Mouse (Mus musculus) heart, postnatal 36 days (tissue): Measurements from ENCODE around the gene Ift46. TPM values are rescaled to one million over a fixed set of nuclear protein-coding genes. Genes with fewer than 3 reads are reported as not detected.

ENCODE experiments used
- DNase-seq, 2 experiments: peaks; one replicate each; pipeline ENCODE4 v3.0.0; 2021 to 2022
- intact Hi-C: fragments of 180-260 bp; cut with DNase I; formaldehyde crosslinking; loops from one replicate; pipeline ENCODE4 v1.15.1; 2025
- total RNA-seq, 2 experiments: library from RNA; stranded (reverse); gene quantifications; 2 replicates each; pipeline ENCODE4 v1.2.3; 2021

The Ift46 gene
- total RNA-seq, 2 experiments from 2014 or later: 27.2 to 41.2 TPM

DNA sequence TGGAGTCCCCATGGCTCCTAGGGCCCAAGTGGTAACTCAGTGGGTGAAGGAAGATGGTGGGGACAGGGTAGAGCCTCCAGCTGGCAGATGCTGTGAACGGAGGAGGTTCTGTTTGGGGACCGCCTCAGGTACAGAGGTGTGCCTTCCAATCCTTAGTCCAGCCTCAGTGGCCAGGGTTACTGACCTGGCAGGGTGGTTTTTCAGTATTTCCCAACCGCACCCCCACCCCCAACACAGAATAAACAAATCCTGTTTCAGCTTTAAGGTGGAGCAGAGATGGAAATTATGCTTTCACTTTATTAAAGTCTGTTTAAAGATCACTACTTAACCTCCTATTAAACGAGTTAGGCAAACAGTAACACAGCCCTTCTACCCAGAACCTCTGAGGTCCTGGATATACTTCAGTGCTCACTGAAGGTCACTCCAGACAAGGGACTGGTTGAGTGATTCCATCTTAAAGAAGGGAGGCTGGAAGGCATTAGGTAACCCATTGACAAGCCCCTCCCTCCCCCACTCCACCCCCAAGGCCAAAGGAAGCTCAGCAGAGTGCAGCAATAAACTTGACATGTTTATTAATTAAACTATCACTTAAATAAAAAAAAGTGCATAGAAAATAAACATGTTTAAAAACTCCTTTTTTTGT, 35.2 kb downstream of the Ift46 start, which contains the start of gene Ttc36:
TSS of gene Ttc36 (minus strand) at position 265 of the 643 bp plus-strand sequence.
- intact Hi-C loops: no loop called here
- no peak for DNase-seq

- DNase-seq: no peak
- intact Hi-C loops: no loop called here
These were observed 37.0 kb downstream of the Ift46 start for GRCm38 (mm10) chr9:44804678-44805077.

- intact Hi-C loops: no loop called here
- no peak for DNase-seq
These were observed 37.8 kb downstream of the Ift46 start for GRCm38 (mm10) chr9:44805536-44805935.

DNA sequence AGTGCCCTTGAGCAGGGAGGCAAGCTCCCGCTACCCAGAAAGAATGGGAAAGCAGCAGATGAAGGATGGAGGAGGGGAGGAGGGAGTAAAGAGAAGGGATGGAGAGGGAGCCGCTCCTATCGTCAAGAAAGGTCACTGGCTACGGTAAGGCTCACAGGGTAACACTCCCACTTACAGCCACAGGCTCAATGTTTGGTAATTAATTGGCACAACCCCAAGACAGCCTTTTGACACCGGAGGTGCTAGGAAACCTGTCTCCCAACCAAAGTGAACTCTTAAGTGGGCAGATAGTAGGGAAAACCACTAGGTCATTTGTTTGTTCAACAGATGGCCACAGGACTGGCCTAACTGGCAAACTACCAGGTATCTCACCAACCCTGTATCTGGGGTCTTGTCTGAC, 39.4 kb downstream of the Ift46 start:
- DNase-seq: no peak
- intact Hi-C loops: no loop called here

DNA sequence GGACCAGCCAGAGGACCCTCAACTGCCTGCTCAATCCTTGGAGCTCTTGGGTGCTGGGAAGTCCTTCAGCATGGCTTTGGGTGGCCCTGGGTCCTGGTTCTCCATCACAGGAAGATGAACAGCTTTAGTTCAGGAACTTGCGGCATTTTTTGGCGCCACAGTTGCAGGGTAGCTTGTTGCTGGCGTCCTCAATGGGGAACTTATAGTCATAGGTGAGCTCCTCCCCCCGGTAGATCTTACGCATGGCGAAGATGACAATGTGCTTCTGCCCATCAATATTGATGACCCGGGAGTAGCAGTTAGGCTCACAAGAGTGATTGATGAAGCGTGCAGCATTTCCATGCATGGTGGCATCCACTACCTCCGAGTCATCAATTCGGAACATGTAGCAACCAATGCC, 40.1 kb downstream of the Ift46 start:
- no peak for DNase-seq
- intact Hi-C loops: no loop called here

DNA sequence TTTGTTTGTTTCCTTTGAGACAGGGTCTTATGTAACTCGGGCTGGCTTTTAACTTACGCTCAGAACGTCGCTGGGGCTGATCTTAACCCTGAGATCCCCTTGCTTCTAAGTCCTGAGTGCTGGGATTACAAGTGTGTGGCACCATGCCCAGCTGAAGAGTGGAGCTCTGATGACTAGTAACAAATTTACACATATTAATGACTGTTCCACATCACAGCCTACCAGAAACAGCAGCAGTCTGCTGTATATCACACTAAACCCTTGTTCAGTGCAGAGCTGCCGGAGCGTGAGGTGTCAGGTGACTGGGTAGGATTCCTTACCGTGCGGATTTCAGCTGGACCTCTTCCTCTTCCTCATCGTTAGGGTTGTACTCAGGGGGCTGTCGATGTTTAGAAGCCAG, 42.6 kb downstream of the Ift46 start:
- intact Hi-C loops: no loop called here
- DNase-seq: no peak

DNA sequence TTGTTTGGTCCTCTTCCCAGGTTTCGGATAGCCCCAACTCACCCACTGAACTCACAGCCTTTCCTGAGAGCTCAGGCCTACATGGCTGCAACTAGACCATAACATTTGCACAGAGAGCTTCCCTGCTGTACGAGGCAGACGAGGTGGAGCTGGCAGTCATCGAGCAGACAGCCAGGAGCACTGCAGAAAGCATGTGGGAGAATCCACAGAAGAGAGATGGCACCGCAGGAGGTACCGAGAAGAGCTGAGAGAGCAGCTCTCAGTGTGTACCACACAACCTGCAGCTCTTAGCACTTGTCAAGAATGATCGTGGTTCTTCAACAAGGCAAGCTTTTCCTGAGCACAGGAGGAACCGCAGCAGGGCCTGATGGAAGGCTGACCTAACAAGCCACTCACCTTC, 46.5 kb downstream of the Ift46 start:
- no peak for DNase-seq
- intact Hi-C loops: no loop called here

DNA sequence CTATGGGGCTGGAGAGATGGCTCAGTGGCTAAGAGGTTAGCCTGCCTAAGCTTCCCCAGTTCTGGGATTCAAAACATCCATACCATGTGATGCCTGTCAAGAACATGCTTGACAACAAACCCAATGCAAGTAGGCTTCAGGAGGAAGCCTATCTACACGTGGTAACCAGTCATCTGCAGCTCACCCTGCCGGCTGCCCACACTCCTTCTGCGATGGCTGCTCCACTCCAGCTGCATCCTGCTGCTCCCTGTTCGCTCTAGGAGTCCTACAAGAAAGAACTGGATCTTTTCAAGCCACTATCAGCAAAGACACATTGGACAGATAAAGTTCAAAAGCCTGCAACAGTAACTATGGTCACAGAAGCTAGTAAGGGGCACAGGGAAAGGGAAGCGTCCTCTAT, 49.8 kb downstream of the Ift46 start:
- DNase-seq: no peak
- intact Hi-C loops: no loop called here

- intact Hi-C loops: no loop called here
- peak in 1 of 2 experiments; percentile 19 for DNase-seq
These were observed 52.5 kb downstream of the Ift46 start for GRCm38 (mm10) chr9:44819920-44820827.

GRCm38 (mm10) chr9:44826660-44827059, 59.0 kb downstream of the Ift46 start:
- DNase-seq: no peak
- intact Hi-C loops: no loop called here

GRCm38 (mm10) chr9:44828944-44829343, 61.2 kb downstream of the Ift46 start:
- no peak for DNase-seq
- intact Hi-C loops: no loop called here

DNA sequence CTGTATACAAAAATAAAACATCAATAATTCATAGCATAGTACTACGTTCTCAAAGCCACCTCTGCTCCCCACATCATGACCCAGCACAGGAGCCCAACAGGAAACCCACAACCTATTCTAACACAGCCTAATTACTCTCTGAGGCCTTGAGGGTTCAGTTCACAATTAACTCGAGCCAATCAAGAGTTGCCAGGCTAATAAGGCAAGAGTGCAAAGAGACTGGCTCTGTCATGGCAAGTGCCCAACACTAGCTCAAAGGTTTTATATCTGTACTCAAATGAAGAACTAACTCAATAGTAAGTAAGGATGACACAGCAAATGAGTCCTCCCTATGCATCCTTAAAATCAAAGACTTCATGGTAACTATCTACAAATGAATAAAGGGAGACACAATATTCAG, 62.8 kb downstream of the Ift46 start:
- intact Hi-C loops: no loop called here

DNA sequence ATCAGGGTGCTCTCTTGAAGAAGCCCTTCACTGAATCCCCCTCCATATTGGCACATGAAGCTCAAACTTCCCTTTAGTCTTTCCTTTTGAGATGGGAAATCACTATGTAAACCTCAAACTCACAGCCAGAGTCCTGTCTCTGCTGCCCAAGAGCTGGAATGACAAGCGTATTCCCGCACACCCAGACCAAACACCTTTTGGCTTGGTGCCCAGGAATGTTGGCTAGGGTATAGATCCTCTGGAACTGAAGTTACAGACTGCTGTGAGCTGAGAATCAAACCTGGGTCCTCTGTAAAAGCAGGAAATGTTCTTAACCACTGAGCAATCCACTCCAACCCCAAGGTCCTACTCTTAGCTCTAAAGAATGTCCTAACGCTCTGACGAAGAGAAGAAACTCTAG, 64.6 kb downstream of the Ift46 start:
- DNase-seq: peak in 1 of 2 experiments; percentile 36
- intact Hi-C loops: no loop called here

More for the DNA sequence above, 62.8 kb downstream of the Ift46 start:
- DNase-seq: no peak

GRCm38 (mm10) chr9:44836439-44836838, 68.7 kb downstream of the Ift46 start:
- intact Hi-C loops: loop anchor here (2.0 kb wide), 2 partner anchors 44 to 130 kb away; partner anchors contain the start of gene Kmt2a
- peak; percentile 79 to 80 for DNase-seq

DNA sequence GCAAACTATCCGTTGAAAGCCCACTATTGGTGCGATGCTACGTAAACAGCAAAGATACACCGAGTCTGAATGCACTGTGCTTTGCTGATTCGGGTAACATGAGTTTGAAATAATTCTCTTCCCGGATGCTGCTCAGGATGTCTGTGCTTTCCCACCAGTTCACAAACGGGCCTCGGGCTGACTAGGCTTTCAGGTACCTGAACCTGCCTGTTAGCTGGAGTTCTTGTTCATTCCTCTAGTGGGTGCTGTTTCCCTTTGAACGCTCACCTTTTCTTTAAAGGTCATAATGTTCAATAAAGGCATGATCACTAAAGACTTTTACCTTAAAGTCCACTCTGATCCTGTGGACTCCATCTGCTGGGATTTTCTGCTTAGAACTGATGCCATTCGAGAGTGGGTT, 73.5 kb downstream of the Ift46 start:
- intact Hi-C loops: loop anchor here (2.0 kb wide), 1 partner anchor 70 kb away; no protein-coding TSS in a partner anchor
- DNase-seq: peak; percentile 28

Other genes starting within 250 kb of the Ift46 start
- under 1 TPM; 0.22 to 0.47 TPM for gene Cxcr5, start 206.0 kb upstream of the Ift46 start, total RNA-seq
- 10 to 100 TPM; 82.0 to 85.0 TPM for gene Ddx6, start 163.0 kb upstream of the Ift46 start, total RNA-seq
- gene Treh, start 94.7 kb upstream of the Ift46 start, total RNA-seq: not detected
- 100 to 1,000 TPM; 110 to 140 TPM for gene Phldb1, start 32.7 kb upstream of the Ift46 start, total RNA-seq
- gene Arcn1, start 63 bp upstream of the Ift46 start, total RNA-seq: 10 to 100 TPM; 84.4 to 89.0 TPM
- gene Tmem25, start 31.4 kb downstream of the Ift46 start, total RNA-seq: 10 to 100 TPM in 1 of 2 experiments, 1 to 10 TPM in 1; 9.6 to 10.9 TPM
- gene Ttc36, start 35.2 kb downstream of the Ift46 start, total RNA-seq: under 1 TPM in 1 of 2 experiments, not detected in 1; 0.41 TPM
- gene Kmt2a, start 113.4 kb downstream of the Ift46 start, total RNA-seq: 10 to 100 TPM; 26.1 to 29.7 TPM
- gene Atp5l, start 152.8 kb downstream of the Ift46 start, total RNA-seq: 1,000 to 10,000 TPM; 1,604 to 1,644 TPM
- gene Ube4a, start 197.7 kb downstream of the Ift46 start, total RNA-seq: 10 to 100 TPM; 40.7 to 44.8 TPM
- not detected for gene Cd3g, start 212.5 kb downstream of the Ift46 start, total RNA-seq
- gene Cd3d, start 213.9 kb downstream of the Ift46 start, total RNA-seq: under 1 TPM in 1 of 2 experiments, not detected in 1; 0.35 TPM
- under 1 TPM; 0.47 to 0.60 TPM for gene Cd3e, start 241.7 kb downstream of the Ift46 start, total RNA-seq